Mouse (Mus musculus) ES-E14 (cell line): ENCODE results near the gene Pth1r.

ENCODE experiments used
- HCFC1 ChIP-seq: IDR thresholded peaks from 2 replicates; pipeline ENCODE4 v1.6.1; 2012; ENCODE audit warnings: low read length, inconsistent platforms, borderline replicate concordance; ENCODE audit not compliant: insufficient read depth
- MAFK ChIP-seq: IDR thresholded peaks from 2 replicates; pipeline ENCODE4 v1.6.1; 2014; ENCODE audit warnings: mild to moderate bottlenecking, low read depth, low read length, inconsistent platforms; ENCODE audit not compliant: insufficient read depth
- ZC3H11A ChIP-seq: IDR thresholded peaks from 2 replicates; pipeline ENCODE4 v1.6.1; 2012; ENCODE audit warnings: low read depth, mild to moderate bottlenecking, inconsistent platforms, low read length, borderline replicate concordance
- ZNF384 ChIP-seq: IDR thresholded peaks from 2 replicates; pipeline ENCODE4 v1.6.1; 2012; ENCODE audit warnings: low read depth, low read length, inconsistent platforms

DNA sequence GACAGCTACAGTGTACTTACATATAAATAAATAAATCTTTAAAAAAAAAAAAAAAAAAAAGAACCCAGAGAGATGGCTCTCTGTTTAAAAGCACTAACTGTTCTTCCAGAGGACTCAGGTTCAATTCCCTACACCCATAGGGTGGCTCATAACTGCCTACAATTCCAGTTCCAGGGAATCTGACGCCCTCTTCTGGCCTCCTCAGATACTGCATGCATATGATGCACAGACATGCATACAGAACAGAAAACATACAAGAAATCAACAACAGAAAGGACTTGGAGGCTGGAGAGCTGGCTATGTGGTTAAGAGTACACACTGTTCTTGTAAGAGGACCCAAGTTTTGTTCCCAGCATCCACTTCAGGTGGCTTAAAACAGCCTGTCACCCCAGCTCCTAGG lies 8.9 kb downstream of the Pth1r start:
- TF ChIP-seq ZC3H11A (no peak), MAFK (no peak), ZNF384 (no peak), HCFC1 (no peak)
